Mouse (Mus musculus) adrenal gland, adult 8-10 months (tissue): ENCODE measurements at regions not wholly inside any gene's neighbourhood (a gene's known extent, or its start where the extent isn't known, plus 50 kb on each side); places are given as distances from the start of the nearest gene placed in this dataset.
"Not testable (repeated sequence)": the region's sequence is repeated elsewhere in the genome, so short reads cannot be mapped to it uniquely, and the experiment has no call there.

Experiments
- DNase-seq: peaks from one replicate; pipeline ENCODE4 v3.0.0; 2022

DNA sequence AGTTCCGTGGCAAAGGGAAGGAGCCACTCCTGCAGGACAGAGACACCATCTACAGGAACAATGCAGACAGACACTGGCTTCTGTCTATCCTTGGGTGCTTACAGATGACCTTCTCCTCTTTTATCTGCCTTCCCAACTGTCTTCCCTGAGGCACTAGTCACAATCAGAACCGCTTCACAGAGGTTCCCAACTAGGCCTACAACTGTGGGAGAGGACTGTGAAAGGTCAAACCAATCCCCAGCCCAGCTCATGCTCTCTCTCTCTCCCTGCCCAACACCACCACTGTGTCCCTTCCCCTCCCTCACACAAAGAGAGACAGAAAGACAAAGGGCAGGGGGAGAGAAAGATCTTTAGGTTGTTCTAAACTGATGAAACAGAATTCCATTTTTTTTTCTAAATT lies 61.3 kb downstream of the Tmem17 start:
- DNase-seq: no peak

DNA sequence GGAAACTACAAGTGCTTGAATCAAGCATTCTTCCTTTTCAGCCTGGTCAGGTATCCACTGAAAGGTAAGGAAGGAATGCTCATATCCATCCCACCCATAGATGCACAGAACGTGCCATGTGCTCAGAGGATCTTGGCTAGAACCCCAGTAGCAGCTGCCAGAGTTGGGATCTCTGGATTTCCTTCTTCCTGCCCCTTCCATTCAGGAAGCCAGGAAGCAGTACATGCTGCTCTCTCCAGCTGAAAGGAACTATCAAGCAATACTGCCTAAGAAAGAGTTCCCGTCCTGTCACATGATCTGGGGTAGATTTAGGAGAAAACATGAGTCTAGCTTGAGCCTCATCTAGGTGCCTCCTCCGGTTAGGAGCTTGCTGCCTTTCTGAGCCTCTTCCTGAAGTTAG lies 61.9 kb downstream of the Tmem17 start:
- no peak for DNase-seq

DNA sequence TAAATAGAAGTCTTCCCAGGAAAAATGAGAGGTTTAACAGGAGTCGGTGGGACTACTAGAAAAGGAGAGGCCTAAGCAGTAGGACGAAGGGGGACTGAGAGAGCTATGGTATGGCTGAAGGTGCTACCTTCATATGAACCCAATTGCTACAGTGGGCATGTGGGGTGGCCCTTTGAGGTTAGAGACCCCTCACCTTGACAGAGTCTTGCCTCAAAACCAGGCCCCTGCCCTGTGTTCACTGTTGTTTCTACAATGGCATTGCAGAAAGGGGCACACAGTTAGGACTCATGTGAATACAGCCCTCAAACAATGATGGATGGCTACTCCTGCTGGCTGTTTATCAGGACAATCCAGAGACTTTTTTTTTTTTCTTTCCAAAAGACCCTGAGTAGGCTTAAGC lies 62.6 kb downstream of the Tmem17 start:
- DNase-seq: no peak

DNA sequence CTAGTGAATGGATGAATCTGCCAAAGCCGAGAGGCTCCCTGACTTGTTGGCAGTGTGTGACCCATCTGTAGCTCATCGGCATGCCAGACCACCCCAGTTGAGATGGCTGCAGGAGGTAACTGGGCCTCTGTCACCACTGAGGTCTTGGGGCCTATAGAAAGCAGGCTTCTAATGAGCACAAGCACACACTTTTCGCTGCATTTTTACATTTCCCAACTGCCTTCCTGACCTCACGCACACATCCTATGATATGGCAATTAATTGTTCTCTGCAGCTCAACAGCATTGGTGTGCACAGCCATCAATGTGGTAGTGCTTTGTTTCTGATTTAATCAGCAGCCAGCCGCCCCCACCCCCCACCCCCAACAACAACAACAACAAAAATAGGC lies 72.2 kb downstream of the Tmem17 start:
- DNase-seq: no peak

DNA sequence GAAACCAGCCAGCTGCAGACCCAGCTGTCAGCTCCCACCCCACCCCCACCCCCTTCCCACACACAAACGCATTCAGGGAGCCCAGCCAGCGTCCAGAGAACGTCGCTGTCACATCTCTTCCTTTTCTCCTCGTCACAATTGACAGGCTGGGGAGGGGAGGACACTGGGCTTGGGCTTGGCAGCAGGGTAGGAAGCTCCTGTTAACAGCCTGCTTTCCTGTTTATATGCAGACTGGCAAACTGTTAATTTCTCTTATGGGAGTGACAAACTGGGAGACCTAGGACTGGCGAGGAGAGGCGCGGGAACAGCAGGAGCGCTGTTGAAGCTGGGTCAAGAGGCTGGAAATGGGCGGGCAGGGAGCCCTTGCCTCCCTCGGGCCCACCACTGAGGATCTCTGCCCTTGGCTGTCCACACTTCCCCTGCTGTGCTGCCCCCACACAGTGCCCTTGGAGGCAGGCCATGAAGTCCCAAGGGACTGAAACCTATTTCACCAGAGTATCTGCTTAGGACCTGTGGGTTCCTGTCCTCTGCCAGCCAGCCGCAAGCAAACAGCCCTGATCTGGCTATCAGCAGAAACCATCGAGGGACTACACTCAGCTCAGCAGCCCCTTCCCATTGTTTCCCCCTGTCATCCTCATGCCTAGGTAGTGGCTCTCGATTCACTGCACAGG lies 72.7 kb downstream of the Tmem17 start:
- DNase-seq: peak; percentile 48

DNA sequence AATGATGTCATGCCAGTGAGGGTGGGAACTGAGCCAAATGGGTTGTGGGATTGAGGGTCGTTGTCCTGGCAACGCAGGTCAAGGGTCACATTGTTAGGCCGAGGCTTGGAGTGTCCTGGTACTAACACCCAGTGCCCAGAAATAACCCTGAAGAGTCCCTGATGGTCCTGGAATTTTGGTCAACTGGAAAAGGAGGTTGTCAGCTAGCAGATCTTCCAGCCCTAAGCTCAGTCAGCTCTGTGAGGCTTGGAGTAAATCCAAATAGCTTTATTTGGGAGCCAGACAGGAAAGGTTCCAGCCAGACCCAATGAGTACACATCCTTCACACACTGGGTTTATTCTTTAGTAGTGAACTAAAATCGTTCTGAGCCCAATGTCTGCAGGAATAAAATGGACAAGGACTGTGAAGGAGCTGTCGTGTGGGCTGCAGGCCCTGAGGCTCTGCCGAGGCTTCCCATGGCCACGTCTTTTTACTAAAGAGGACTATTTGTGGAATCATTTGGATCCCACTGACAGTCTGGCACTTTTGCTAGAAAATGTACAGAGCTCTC lies 75.9 kb downstream of the Tmem17 start:
- no peak for DNase-seq

DNA sequence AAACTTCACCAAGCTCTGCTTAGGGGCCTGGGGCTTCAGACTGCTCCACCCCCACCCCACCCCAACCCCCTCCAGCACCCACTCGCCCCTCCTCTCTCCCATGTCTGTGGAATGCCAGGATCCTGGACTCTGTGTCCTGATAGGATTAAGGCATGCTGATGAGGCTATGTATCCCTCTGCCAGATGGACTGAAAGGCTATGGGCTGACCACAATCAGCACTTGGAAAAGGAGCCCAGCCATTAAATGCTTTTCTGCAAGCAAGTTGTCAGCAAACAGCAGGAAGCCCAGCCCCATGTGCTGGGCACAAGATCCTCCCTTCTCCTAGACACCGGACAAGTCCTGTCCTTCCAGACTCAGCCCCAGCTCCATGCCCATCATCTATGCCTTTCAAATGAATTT lies 76.7 kb downstream of the Tmem17 start:
- DNase-seq: no peak

DNA sequence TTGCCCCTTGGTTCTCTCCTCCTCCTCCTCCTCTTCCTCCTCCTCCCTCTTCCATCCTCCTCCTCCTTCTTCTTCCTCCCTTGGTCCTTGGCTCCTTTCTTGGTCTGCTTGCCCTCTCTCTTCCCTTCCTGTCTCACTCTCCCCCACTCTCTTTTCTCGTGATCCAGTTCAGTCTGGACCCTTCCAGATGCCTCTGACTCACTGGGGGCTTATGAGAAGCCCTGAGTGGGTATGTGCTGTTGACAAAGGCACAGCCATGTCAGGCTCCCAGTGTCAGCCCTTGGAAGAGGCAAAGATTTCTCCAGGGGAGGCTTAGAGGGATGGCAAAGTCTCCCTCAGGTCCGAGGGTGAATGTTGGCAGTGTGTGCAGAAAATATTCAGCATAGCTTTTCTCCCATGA lies 78.0 kb downstream of the Tmem17 start:
- DNase-seq: no peak

DNA sequence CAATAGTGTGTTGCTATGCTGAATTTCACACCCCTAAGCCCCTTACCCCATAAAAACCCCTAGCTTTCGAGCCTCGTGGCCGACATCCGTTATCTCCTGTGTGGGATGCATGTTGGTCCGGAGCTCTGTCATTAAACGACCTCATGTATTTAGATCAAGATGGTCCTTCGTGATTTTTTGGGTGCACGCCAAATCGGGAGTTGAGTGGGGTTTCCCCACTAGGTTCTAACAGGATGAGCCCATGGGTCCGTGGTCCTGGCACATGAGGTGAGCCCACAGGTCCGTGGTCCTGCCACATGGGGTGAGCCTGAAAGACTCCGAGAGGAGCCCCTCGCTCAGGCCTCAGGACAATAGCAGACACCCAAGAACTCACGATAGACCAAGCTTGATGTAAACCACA lies 79.2 kb downstream of the Tmem17 start:
- DNase-seq: not testable (repeated sequence)

DNA sequence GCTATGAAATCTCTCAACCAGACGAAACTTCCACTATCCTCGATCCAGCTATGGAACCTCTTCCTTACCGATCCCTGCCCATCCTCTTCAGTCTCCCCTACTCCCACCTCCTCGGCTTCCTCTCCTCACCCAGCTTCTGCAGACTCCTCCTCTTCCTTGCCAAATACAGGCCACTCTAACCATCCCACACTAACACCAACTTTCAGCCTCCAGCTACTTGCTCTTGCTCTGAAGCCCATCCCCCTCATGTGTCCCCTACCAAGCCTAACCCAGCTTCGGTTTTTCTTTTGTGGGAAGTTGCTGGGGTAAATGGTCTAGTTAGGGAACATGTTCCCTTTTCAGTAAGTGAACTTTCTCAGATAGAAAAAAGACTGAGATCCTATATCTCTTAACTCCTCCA lies 80.8 kb downstream of the Tmem17 start:
- DNase-seq: no peak

DNA sequence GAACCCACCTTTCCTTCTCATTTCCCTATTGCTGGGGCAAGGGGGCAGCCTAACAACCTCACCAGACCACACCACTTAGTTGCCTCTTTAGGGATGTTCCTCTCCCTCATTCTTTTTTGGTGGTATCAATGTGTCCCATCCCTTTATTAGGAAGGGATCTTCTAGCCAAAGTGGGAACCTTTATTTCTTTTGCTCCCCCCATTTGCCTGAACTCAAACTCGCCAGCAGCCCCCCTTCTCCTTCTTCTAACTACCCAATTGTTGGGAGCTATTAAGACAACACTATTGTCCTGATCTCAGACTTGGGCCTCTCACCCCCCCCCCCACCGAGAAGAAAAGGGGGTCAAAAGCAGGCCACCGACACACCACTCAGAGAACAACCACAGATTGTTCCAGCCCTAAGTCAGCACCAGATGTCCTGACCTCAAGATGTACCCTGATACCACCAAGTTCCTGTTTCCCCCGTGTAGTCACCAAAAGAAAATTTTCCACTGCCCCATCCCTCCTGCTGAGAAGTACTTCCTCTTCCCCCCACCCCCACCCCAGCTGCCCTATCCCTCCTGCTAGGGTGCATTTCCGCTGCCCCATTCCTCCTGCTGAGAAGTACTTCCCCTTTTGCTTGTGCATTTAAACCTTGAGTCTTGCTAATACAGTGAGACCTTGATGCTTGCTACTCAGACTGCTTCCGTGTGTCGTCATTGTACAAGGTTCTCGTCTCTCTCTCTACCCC lies 84.4 kb downstream of the Tmem17 start:
- DNase-seq: no peak

DNA sequence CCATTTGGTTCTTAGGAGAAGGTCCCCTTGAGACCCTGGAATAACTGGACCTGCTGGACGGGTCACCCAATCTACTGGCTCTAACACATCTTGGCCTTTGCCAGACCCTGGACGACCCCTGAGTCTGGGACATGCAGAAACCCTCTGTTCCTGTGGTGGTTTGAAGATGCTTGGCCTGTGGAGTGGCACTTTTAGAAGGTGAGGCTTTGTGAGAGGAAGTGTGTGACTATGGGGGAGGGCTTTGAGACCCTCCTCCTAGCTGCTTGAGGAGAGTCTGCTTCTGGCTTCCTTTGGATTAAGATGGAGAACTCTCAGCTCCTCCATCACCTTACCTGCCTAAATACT lies 84.9 kb downstream of the Tmem17 start:
- DNase-seq: no peak

DNA sequence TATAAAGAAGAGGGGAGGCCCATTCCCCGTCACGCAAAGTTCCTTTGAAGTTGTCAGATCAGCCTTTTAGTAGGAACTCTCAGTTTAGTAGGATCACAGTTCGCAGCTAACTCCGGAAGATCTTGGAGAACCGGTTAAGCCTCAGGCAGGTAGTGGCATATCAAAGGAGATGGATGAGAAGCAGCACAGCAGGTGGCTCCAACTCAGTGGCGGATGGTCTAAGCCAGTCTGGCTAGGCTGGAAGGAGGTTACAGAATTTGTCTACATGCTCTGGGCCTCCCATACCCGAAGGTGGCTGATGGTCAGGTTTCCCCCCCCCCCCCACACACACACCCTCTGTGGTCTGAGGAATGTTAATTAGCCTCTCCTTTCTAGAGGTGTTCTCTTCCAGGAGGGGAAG lies 88.5 kb downstream of the Tmem17 start:
- no peak for DNase-seq

DNA sequence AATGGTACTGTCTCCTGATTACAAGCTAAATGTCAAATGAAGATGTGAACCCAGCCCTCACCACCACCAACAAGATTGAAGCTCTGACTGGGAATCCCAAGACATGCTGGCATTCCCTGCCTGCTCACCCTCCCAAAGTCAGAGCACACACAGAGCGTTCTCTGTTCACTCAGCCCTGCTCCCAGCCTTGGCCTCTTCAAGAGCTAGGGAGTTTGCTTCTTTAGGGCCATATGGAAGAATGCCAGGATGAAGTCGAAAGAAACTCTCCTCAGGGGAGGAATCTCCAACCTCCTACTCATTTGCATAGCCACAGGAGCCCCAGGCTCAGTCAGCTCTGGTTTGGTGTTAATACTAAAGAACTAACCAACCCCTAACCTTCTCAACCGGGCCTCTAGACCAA lies 90.1 kb downstream of the Tmem17 start:
- no peak for DNase-seq

DNA sequence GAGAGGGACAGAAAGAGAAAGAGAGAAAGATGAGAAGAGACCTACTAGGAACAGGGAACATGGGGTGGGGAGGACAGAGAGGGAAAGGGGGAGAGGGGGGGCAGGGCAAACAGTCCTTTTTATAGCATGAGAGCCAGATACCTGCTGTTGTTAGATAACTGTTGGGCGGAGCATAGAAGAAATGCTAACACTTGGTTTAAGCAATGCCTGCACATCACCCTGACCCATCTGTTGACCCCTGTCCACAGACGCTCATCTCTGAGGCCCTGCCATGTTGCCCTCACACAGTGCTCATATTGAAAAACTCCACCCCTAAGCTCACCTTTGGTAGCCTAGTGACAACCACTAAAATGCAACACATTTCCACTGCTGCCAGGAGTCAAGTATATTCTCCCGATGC lies 90.7 kb downstream of the Tmem17 start:
- DNase-seq: no peak

DNA sequence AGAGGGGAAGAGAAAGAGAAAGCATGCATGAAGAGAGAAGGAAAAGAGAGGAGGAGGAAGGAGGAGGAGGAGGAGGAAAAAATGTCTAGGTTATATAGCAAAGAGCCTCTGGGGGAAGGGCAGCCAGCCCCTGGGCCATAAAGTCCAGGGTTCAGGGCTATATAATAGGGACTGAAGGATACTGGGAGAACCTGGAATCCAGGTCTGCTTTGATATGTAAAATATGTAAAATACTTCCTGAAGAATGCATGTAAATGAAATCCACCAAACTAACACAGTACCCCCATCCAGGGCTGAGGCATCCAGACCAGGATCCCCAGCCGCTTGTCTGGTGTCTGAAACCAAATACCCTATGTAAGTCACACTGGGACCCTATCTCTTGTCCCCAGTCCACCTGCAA lies 91.5 kb downstream of the Tmem17 start:
- DNase-seq: no peak

DNA sequence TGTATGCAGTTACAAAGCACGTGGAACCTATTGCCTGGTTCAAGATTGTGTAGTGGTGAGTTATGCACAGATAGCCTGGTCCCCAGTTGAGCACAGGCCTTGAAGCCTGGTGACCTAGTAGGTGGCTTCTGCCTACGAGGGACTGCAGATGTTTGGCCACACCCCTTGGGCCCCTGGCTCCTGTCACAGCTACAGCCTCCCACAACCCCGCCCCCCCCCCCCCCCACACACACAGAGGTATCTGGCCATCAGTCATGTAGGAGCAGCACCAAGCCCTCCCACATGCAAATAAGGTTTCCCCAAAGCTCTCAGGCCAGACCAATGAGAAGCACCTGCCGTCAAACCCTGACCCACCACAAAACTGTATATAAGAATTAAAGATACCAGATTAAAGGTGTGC lies 94.5 kb downstream of the Tmem17 start:
- no peak for DNase-seq

DNA sequence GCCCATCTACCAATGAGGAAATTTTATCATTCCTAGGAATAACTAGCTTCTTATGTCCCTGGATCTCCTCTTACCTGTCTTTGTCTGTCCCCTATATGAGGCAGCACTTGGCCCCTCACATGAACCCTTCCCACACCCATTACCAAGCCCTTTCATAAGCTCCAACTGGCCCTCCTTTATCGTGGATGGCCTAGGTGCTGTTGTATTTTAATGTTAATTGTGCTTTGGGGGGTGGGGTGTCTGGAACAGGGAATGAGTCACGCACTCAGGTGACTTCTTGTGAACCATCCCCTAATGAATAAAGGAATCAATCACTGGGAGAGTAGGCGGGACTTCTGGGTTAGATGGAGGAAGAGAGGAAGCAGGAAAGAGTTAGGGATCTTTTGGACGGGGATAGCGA lies 95.8 kb downstream of the Tmem17 start:
- DNase-seq: no peak

DNA sequence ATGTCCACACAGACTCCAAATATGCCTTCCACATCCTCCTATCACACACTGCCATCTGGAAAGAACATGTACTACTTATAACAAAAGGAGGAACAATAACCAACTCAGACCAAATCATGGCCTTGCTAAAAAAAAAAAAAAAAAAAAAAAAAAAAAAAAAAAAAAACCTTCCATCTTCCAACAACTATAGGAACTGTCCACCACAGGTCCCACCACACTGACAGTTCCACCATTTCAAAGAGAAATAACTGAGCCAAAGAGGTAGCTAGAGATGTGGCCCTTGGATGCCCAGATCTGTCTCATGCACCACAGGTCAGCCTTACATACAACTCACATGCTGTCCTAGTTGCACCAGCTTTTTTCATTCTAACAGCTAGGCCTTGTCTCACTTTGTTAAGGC lies 97.1 kb downstream of the Tmem17 start:
- DNase-seq: no peak

DNA sequence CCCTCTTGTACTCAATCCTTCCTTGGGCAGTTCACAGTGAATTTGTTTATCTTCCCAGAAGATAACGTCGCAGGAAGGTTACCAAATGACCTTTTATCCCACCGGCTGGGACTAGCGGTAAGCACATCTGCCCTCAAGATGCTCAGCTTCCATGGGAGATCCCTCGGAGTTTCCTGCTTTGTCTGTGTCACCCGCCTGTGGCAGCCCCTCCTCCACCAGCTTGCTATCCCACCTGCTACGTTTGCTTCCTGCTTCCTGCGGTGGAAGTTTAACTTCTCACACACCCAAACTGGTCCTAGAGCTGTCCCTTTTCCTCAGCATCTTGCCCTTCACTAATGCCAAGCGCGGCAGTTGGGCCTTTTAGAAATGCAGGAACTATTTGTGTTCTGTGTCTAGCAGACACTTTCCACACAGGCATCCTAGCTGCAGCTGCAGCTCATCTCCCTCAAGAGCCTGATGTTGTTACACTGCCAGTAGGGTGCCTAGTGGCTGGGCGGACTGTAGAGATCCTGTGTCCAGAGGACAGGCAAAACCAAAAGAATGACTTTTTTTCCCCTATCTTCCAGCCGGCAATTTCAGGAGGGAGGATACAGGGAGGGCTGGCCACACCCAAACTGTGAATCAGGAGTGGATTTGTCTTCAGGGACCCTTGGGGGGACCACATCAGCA lies 98.7 kb downstream of the Tmem17 start:
- no peak for DNase-seq

DNA sequence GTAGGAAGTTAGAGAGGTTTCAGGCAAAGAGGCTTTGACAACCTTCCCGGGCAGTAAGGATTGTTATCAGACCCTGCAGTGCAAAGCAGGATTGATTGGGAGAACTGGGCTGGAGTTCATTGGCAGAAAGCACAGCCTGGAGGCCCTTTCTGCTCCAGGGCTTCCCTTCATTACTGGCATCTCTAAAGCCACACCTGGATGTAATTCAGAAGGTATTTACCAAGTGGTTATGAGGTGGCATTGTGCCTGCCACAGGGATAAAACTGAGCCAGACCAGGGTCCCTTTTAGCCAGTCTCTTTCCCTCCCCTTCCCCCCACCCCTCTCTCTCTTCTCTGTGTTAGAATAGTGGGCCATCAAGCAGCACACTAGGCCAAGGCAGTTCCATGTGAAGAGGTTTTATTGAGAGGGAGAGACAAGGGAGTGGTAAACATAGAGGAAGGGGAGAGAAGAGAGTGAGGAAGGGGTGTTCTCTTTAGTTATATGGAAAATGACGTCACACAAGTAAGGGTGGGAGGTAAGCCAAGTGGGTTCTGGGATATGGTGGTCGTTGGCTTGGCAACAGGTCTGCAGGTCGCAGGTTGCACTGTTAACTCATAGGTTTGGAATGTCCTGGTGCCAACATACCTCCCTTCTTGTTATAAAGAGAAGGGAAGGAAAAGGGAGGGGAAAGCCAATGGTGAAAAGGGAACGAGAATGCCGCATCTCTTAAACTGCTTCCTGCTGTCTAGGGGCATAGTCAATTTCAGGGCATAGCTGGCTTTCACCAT lies 99.4 kb downstream of the Tmem17 start:
- no peak for DNase-seq

DNA sequence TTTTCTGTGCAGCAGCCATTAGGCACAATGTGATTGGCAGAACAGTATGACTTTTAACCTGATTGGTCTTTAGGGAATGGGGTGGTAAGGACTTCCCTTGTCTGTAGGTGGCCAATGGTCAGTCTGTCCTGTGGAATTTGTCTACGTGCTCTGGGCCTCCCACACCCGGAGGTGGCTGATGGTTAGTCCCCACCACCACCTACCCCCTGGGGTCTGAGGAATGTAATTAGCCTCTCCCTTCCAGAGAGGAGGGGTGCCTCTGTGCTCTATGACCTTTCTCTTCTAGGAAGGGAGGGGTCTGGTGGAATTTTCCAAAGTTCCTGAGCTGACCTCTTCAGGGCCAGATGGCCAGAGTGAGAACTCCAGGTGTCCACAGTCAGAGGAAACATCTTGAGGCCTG lies 101.6 kb downstream of the Tmem17 start:
- DNase-seq: no peak

DNA sequence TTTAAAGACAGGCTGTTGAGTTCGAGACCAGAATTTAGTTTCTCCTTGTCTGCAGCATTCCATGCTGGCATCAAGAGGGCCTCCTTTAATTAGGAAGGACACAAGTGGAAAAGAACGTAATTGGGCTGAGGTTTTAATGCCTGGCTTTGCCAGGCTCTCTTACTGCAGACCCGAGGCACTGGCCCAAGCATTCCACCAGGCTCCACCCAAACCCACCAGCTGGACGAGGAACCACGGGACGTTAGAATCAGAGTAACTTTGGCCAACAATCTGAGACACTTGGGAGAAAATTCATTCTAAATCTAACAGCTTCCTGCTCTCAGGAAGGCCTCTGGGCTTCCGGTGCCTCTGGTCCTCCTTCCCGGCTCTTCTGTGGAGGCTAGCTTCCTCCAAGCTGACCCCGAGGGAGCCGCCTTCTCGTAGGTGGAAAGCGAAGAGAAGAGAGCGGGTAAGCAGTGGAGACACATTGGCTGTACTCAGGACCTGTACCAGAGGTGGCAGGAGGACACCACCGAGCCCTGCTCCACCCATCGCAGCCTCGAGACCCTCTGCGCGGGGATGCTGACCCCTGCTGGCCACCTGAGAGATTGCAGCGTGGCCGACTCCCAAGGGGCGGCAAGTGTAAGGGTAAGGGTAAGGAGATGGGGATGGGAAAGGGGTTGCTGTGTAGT lies 105.5 kb downstream of the Tmem17 start:
- DNase-seq: peak; percentile 79
